Mouse (Mus musculus): ENCODE data around the gene Myl4.

Myl4 gene

GRCm38 (mm10) chr11:104630185-104630835, 79.8 kb downstream of the Myl4 start:
- DNase-seq (ENCODE audit: low read depth, low spot score), result no peak

GRCm38 (mm10) chr11:104631306-104631705, 80.8 kb downstream of the Myl4 start:
- DNase-seq (ENCODE audit: low read depth, low spot score), result no peak

- DNase-seq (ENCODE audit: low read depth, low spot score), result no peak
Observed at GRCm38 (mm10) chr11:104637010-104637409, 86.5 kb downstream of the Myl4 start.

- DNase-seq (ENCODE audit: low read depth, low spot score), result peak; percentile 48
Observed at GRCm38 (mm10) chr11:104638006-104638405, 87.5 kb downstream of the Myl4 start.

GRCm38 (mm10) chr11:104638906-104639305, 88.4 kb downstream of the Myl4 start:
- DNase-seq (ENCODE audit: low read depth, low spot score), result no peak

- no peak for DNase-seq (ENCODE audit: low read depth, low spot score)
Observed at GRCm38 (mm10) chr11:104639634-104640033, 89.2 kb downstream of the Myl4 start.

- DNase-seq (ENCODE audit: low read depth, low spot score), result no peak
Observed at GRCm38 (mm10) chr11:104640894-104641293, 90.4 kb downstream of the Myl4 start.

GRCm38 (mm10) chr11:104643236-104643635, 92.8 kb downstream of the Myl4 start:
- DNase-seq (ENCODE audit: low read depth, low spot score), result no peak

All from mesoderm, embryonic 11.5 days (tissue).